Mouse (Mus musculus) central nervous system, embryonic 14 days (tissue): ENCODE results near the gene Vmn2r114. TPM values are rescaled to one million over a fixed set of nuclear protein-coding genes. Genes with fewer than 3 reads are reported as not detected.

Source experiments
- polyA plus RNA-seq: library from polyadenylated mRNA; depleted of rRNA; stranded (reverse); fragments of >200 nt; gene quantifications from 2 replicates; pipeline ENCODE4 v1.2.3, GENCODE M21; 2012; rRNA removed

The Vmn2r114 gene
- not detected in 2 replicates for polyA plus RNA-seq

DNA sequence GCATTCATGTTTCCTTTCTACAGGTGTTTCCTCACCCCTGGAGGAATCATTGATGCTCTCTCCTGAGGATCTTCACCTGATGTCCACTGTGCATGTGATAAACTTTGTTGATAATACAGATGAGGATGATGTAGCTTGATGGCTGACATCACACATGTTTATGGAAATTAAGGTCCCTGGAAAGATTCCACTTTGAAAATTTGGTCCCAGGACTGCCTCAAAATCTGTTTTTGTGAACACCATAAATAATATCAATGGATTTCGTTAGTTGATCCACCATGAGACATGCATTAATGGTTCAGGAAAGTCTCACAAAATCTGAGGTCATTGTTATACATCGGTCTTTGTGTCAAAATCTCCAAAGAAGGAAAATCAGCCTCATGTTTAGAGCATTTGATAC lies at the start of gene Vmn2r114:
Gene Vmn2r114, minus strand, starts transcription at position 101 of the 400 bp plus-strand sequence.

DNA sequence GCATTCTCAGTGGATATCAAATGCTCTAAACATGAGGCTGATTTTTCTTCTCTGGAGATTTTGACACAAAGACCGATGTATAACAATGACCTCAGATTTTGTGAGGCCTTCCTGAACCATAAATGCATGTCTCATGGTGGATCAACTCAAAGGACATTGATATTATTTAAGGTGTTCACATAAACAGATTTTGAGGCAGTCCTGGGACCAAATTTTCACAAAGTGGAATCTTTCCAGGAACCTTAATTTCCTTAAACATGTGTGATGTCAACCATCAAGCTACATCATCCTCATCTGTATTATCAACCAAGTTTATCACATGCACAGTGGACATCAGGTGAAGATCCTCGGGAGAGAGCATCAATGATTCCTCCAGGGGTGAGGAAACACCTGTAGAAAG lies 31.1 kb upstream of the Vmn2r114 start, which contains the start of gene Vmn2r115:
Gene Vmn2r115, plus strand, starts transcription at position 301 of the 400 bp plus-strand sequence.

Other genes starting within 250 kb of the Vmn2r114 start
- 17.2 and 20.1 TPM in 2 replicates for gene Zfp40, start 119.3 kb downstream of the Vmn2r114 start, polyA plus RNA-seq
- not detected in 2 replicates for gene Vmn2r115, start 31.2 kb upstream of the Vmn2r114 start, polyA plus RNA-seq
- not detected in 2 replicates for gene Vmn2r116, start 72.1 kb upstream of the Vmn2r114 start, polyA plus RNA-seq
- not detected in 2 replicates for gene Vmn2r117, start 167.2 kb upstream of the Vmn2r114 start, polyA plus RNA-seq